Mouse (Mus musculus) heart, embryonic 14.5 days (tissue): ENCODE measurements around the gene Prpsap1. TPM values are rescaled to one million over a fixed set of nuclear protein-coding genes. Genes with fewer than 3 reads are reported as not detected.
A peak's percentile ranks its signal among the peaks of the same experiment; 100 is the strongest.

Source experiments
- ATAC-seq: fragments of 200-750 bp; cut with Nextera tagmentation; 2 replicates; pipeline ENCODE4 v1.8.0; 2017; ENCODE audit warnings: low read depth, moderate TSS enrichment; ENCODE audit not compliant: insufficient number of reproducible peaks, insufficient read depth, low FRiP score
- H3K27ac ChIP-seq, 2 experiments: fragments of 200-500 bp in 1 of 2; fragments of 300-500 bp in 1 of 2; sonication (generic) in 1 of 2; replicated peaks in 1 of 2; 2 replicates each; pipeline ENCODE4 v1.5.1; 2012 to 2014; ENCODE audit warnings: low read depth in 2 of 2, low read length in 2 of 2, control low read depth in 1 of 2, mild to moderate bottlenecking in 1 of 2, mixed read lengths in 1 of 2; ENCODE audit not compliant: control insufficient read depth in 1 of 2, insufficient read depth in 1 of 2
- H3K27me3 ChIP-seq: fragments of 300-500 bp; sonication (generic); 2 replicates; pipeline ENCODE4 v1.6.1; 2014; ENCODE audit warnings: mild to moderate bottlenecking, low read length, control low read depth; ENCODE audit not compliant: control insufficient read depth, insufficient read depth
- H3K36me3 ChIP-seq: fragments of 300-500 bp; sonication (generic); 2 replicates; pipeline ENCODE4 v1.6.1; 2014; ENCODE audit warnings: mild to moderate bottlenecking, control low read depth, low read length, mixed read lengths; ENCODE audit not compliant: control insufficient read depth, insufficient read depth
- H3K4me1 ChIP-seq, 2 experiments: fragments of 200-500 bp in 1 of 2; fragments of 300-500 bp in 1 of 2; sonication (generic) in 1 of 2; 2 replicates each; pipeline ENCODE4 v1.6.1; 2012 to 2014; ENCODE audit warnings: low read length in 2 of 2, control low read depth in 1 of 2, mixed read lengths in 1 of 2; ENCODE audit not compliant: control insufficient read depth in 2 of 2, insufficient read depth in 2 of 2
- H3K4me2 ChIP-seq: fragments of 300-500 bp; sonication (generic); 2 replicates; pipeline ENCODE4 v1.6.1; 2014; ENCODE audit warnings: mild to moderate bottlenecking, low read length
- H3K4me3 ChIP-seq, 2 experiments: fragments of 200-500 bp in 1 of 2; fragments of 300-500 bp in 1 of 2; sonication (generic) in 1 of 2; 2 replicates each; pipeline ENCODE4 v1.5.1; 2012 to 2014; ENCODE audit warnings: low read length in 2 of 2, mild to moderate bottlenecking in 2 of 2, control low read depth in 1 of 2, low read depth in 1 of 2, moderate library complexity in 1 of 2; ENCODE audit not compliant: control insufficient read depth in 1 of 2, insufficient read depth in 1 of 2
- H3K9ac ChIP-seq: fragments of 300-500 bp; sonication (generic); 2 replicates; pipeline ENCODE4 v1.6.1; 2014; ENCODE audit warnings: mild to moderate bottlenecking, low read length
- H3K9me3 ChIP-seq: fragments of 300-500 bp; sonication (generic); 2 replicates; pipeline ENCODE4 v1.6.1; 2016; ENCODE audit warnings: low read length, control low read depth; ENCODE audit not compliant: control insufficient read depth
- WGBS: fragments of 180-500 bp; shearing (Covaris S2); extraction: QIAGEN DNeasy Blood & Tissue Kit; methylation state at CpG from one replicate; pipeline ENCODE4 v1.1.7; 2014; 5-methylcytosine and 5-hydroxymethylcytosine counted together
- polyA plus RNA-seq: library from polyadenylated mRNA; unstranded; fragments of >200 nt; fragmentation: Nextera tagmentation; extraction: Ambion mirVana; gene quantifications from 2 replicates; pipeline ENCODE4 v1.2.1, GENCODE M21; 2014

Prpsap1 gene
- polyA plus RNA-seq, 1 experiment from 2014 or later = 93.4 TPM

- Histone ChIP-seq H3K27ac (no peak overlapping the region), H3K36me3 (no peaks in the 10 kb centered on the region), H3K4me3 (no peak overlapping the region), H3K27me3 (no peaks in the 10 kb centered on the region; the same call in 1 of the 2 replicates), H3K4me2 (no peak overlapping the region), H3K9ac (no peak overlapping the region), H3K4me1 (no peaks in the 10 kb centered on the region), H3K9me3 (no peaks in the 10 kb centered on the region)
- 82% methylated on average over 10 of the region's 10 CpGs for WGBS
- no peak for ATAC-seq
Measured at GRCm38 (mm10) chr11:116453889-116454288, 40.1 kb downstream of the Prpsap1 start.

- Histone ChIP-seq H3K27ac (no peak overlapping the region), H3K4me3 (no peak overlapping the region), H3K4me1 (peaks cover 2 to 4% of the 10 kb centered on the region in 2 experiments; a peak in 2 of 4 replicates), H3K36me3 (no peaks in the 10 kb centered on the region), H3K4me2 (no peak overlapping the region), H3K27me3 (peaks cover 14% of the 10 kb centered on the region), H3K9me3 (no peaks in the 10 kb centered on the region), H3K9ac (no peak overlapping the region)
- ATAC-seq = no peak
- WGBS = 90% methylated on average over 3 of the region's 3 CpGs
Measured at GRCm38 (mm10) chr11:116449341-116449740, 44.7 kb downstream of the Prpsap1 start.

GRCm38 (mm10) chr11:116447822-116448221, 46.2 kb downstream of the Prpsap1 start:
- no peaks in the 10 kb centered on the region for H3K36me3 ChIP-seq
- H3K4me3 ChIP-seq = no peak overlapping the region
- no peaks in the 10 kb centered on the region for H3K9me3 ChIP-seq
- peaks cover 14% of the 10 kb centered on the region for H3K27me3 ChIP-seq
- H3K27ac ChIP-seq = no peak overlapping the region
- H3K4me2 ChIP-seq = no peak overlapping the region
- 56% methylated on average over 5 of the region's 5 CpGs for WGBS
- H3K9ac ChIP-seq = no peak overlapping the region
- peaks cover 2 to 4% of the 10 kb centered on the region in 2 experiments; a peak in 2 of 4 replicates for H3K4me1 ChIP-seq
- no peak for ATAC-seq

- WGBS = 8% methylated on average over 19 of the region's 19 CpGs
- Histone ChIP-seq H3K36me3 (no peaks in the 10 kb centered on the region), H3K9me3 (no peaks in the 10 kb centered on the region), H3K4me1 (peaks cover 2 to 4% of the 10 kb centered on the region in 2 experiments; a peak in 2 of 4 replicates), H3K9ac (no peak overlapping the region), H3K27me3 (peaks cover 14% of the 10 kb centered on the region), H3K4me3 (no peak overlapping the region), H3K4me2 (no peak overlapping the region), H3K27ac (no peak overlapping the region)
- no peak for ATAC-seq
Measured at GRCm38 (mm10) chr11:116446308-116446887, 47.6 kb downstream of the Prpsap1 start.

GRCm38 (mm10) chr11:116445596-116446307, 48.2 kb downstream of the Prpsap1 start:
- H3K4me3 ChIP-seq = no peak overlapping the region
- H3K9me3 ChIP-seq = no peaks in the 10 kb centered on the region
- peaks cover 14% of the 10 kb centered on the region for H3K27me3 ChIP-seq
- WGBS = 26% methylated on average over 16 of the region's 16 CpGs
- no peak overlapping the region for H3K27ac ChIP-seq
- H3K9ac ChIP-seq = peak overlapping the region; percentile 25; the same call in 1 of the 2 replicates
- H3K4me1 ChIP-seq = peaks cover 2 to 6% of the 10 kb centered on the region in 2 experiments; a peak in 3 of 4 replicates
- no peaks in the 10 kb centered on the region for H3K36me3 ChIP-seq
- no peak overlapping the region for H3K4me2 ChIP-seq
- ATAC-seq = 0 out of 2 replicates have a peak, but pooled peaks have one; percentile 37

- H3K4me2 ChIP-seq = no peak overlapping the region
- 85% methylated on average over 6 of the region's 6 CpGs for WGBS
- no peak overlapping the region for H3K4me3 ChIP-seq
- ATAC-seq = no peak
- peaks cover 14% of the 10 kb centered on the region for H3K27me3 ChIP-seq
- H3K4me1 ChIP-seq = peaks cover 12 to 17% of the 10 kb centered on the region in 2 experiments
- no peaks in the 10 kb centered on the region for H3K9me3 ChIP-seq
- no peak overlapping the region for H3K27ac ChIP-seq
- H3K9ac ChIP-seq = no peak overlapping the region
- peaks cover 11% of the 10 kb centered on the region for H3K36me3 ChIP-seq
Measured at GRCm38 (mm10) chr11:116443935-116444334, 50.1 kb downstream of the Prpsap1 start.

GRCm38 (mm10) chr11:116443311-116443710, 50.7 kb downstream of the Prpsap1 start:
- no peaks in the 10 kb centered on the region for H3K9me3 ChIP-seq
- H3K4me2 ChIP-seq = no peak overlapping the region
- ATAC-seq = no peak
- H3K4me3 ChIP-seq = no peak overlapping the region
- H3K4me1 ChIP-seq = peaks cover 12 to 17% of the 10 kb centered on the region in 2 experiments
- peaks cover 12% of the 10 kb centered on the region for H3K36me3 ChIP-seq
- H3K27ac ChIP-seq = no peak overlapping the region
- peaks cover 14% of the 10 kb centered on the region for H3K27me3 ChIP-seq
- no peak overlapping the region for H3K9ac ChIP-seq
- 91% methylated on average over 6 of the region's 6 CpGs for WGBS
